Mouse (Mus musculus): ENCODE data around the gene Sgk2.

DNA sequence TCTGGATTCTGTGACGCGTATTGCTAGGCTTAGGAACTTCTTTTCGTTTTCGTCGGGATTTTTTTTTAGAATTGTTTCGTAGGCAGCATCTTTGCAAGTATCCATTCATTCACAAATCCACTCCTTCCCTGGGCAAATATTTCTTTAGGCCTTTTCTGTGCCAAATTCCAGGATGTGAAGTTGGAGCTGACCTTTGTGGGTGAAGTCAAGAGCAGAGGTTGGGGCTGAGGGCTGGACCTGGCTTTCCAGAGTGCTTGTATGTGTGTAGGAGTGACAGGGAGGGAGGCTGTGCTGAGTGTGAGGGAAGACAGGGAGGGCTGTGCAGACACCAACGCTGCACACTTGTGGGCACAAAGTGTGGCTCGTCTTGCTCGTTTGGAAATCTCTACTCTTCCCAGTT is 69.5 kb downstream of the Sgk2 start:
- TF ChIP-seq POLR2A (IDR thresholded peaks at IDR 0.05; ENCODE audit: borderline replicate concordance, low read depth, low read length) (no peak), CTCF (IDR thresholded peaks at IDR 0.05; ENCODE audit: low read depth, low read length) (no peak)
